Mouse (Mus musculus) regulatory T cell (primary cell): Measurements from ENCODE around the gene Cd209e.
"Not testable (repeated sequence)": the region's sequence is repeated elsewhere in the genome, so short reads cannot be mapped to it uniquely, and the experiment has no call there.

Source experiments
- in situ Hi-C: fragments of 300-600 bp; cut with MboI, MseI; formaldehyde crosslinking; loops from one replicate; pipeline ENCODE4 v1.15.1; 2025; ENCODE audit warnings: high pct_unique_total_duplicates

The Cd209e gene

DNA sequence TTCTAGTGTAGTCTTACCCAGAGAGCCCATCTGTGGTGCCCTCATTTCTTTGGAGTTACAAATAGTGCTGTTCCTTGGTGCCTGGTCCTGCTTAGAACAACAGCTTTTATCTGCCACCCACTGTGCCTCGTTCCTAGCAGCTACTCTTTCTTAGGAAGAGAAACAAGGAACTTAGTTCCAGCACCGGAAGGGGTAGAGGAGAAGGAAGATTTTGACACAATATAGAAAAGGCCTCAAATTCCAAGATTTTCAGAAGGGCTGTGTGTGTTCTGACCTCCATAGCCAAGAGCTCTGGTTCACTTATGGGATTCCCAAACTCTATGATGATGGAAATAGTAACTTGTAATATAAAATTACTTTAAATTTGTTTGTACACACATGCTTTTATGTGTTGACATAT lies at the start of gene Cd209e:
TSS of gene Cd209e (minus strand) at position 101 of the 400 bp plus-strand sequence.
- in situ Hi-C loops = no loop called here

DNA sequence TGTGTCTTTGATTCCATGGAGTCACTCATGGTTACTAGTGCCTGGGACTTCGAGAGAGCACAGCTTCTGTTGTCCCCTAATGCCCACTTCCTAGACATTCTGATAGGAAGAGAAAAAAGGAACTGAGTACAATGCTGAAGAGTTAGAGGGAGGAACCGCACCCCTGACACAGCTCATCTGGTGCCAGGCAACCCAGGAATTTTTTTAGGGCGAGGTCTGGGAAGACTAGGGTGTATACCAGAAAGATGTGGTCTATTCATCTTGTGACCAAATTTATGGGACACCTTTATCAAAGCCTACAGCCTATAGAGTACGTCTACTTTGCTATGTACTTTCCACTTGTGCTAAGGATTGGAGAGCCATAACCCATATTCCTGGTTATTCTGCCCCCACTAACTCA lies 24.3 kb upstream of the Cd209e start, which contains the start of gene Cd209d:
TSS of gene Cd209d (minus strand) at position 101 of the 400 bp plus-strand sequence.
- in situ Hi-C loops = no loop called here

DNA sequence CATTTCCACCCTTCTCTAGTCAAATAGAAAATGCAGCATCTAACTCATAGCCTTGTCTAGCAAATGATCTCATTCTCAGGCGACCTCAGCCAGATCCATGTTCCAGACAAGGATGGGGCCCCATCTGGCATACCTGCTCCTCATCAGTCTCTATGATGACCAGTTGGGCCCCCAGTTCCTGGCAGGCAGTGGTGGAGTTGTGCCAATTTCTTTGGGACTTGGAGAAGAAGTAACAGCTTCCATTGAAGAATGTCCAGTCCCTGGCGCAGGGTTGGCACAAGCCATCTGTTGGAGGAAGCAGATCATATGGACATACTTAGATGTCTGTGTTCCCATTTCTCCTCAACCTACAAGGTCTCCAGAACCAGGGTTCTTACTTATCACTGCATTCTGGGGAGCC lies 22.0 kb upstream of the Cd209e start:
- in situ Hi-C loops = no loop called here

DNA sequence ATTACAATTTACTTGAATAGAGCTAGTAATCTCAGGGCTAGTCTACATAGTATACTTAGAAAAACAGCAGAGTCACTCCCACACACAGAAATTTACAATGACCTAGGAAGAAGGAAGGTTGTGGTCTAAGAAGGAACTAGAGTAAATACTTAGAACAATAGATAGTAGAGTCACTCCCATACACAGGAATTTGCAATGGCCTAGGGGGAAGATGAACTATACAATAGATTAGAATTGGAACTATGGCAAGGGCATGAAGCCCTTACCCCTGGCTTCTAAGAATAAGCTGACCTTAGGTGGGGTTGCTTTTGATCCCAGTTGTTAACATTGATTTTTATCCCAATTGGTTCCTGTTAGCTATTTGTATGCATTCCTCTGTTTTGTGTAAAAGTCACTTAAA lies 8.6 kb upstream of the Cd209e start:
- in situ Hi-C loops = not testable (repeated sequence)

DNA sequence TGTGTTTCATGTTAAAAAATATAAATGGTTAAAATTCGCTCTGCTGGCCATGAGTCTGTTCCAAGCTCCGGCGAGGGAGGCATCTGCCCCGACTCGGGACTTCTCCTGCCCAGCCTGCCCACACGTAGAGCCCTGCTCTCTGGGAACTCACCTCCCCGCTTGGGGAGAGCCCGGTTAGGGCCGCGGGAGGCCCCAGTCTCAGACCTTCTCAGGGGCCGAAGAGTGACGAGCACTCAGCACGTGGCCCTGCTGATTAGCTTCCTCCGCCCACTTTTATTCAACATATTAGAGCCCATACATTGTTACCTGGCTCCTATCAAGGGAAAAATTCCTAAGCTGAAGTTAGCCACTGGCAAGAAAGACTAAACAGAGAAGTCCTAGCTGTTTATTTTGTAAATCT lies 51.0 kb downstream of the Cd209e start:
- in situ Hi-C loops = no loop called here
